Mouse (Mus musculus) left cerebral cortex, adult 8-10 months (tissue): ENCODE data around the gene Arhgap17. TPM values are rescaled to one million over a fixed set of nuclear protein-coding genes. Genes with fewer than 3 reads are reported as not detected.

ENCODE experiments used
- DNase-seq, 2 experiments: peaks; one replicate each; pipeline ENCODE4 v3.0.0; 2022; ENCODE audit warnings: low spot score in 2 of 2
- total RNA-seq, 4 experiments: library from RNA; stranded (reverse); gene quantifications; 2 replicates each; pipeline ENCODE4 v1.2.4; 2022

The Arhgap17 gene
- 10 to 100 TPM; 13.8 to 23.7 (median 20.0) TPM for total RNA-seq

DNA sequence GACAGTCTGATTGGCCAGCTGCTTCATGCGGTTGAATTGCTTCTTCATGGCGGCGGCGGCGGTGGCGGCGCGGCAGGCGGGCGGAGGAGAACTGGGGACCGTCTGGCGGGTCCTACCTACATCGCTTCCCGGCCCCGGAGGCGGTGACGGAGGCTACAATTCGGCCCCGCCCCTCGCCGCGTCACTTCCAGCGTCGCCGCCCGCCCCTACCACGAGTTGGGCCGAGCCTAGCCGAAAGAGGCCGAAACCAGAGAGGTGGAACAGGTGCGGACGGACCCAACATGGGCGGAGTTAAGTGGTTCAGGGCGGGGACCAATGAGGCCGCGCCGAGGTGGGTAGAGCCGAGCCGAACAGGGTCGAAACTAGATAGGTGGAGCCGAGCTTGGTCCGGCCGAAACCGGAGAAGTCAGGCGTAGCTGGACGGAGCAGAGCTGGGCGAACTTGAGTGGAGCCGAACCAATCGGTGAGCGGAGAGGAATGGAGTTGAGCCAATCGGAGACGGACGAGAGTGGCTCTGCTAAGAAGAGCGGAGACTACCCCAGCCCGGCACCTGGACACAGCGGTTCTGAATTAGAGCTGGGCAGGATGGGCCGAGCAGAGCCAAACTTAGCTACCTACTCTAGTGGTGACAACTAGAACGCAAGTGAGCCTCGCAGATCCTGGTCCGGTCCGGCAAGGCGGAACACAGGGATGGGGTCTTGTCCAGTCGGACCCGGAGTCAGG is at the start of gene Arhgap17, which contains the start of gene Lcmt1:
Arhgap17 (minus strand) TSS at position 157 of the 723 bp plus-strand sequence.
Lcmt1 (plus strand) TSS at position 26 of the 723 bp plus-strand sequence.
- DNase-seq, result peak; percentile 83 to 91

- no peak for DNase-seq
Observed at GRCm38 (mm10) chr7:123417661-123418060, 47.9 kb upstream of the Arhgap17 start.

DNA sequence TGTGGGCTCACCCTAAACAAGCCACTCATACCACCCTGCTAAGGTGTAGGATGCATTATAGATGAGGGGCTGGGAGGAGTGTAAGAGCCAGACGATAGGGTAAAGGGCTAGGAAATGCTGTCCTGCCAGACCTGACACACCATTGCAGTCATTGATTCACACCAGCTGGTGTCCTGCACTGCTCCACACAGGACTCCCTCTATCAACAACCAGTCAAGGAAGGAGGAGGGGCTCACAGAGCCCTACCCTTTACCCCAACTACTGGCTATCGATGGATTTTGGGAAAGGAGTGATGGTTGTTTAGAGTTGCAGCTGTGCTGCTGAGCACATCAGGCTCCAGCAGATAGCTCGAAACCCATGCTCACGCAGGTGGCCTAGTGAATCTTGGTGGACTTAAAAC is 47.1 kb upstream of the Arhgap17 start:
- DNase-seq, result no peak

GRCm38 (mm10) chr7:123412143-123412542 is 42.4 kb upstream of the Arhgap17 start:
- DNase-seq, result no peak

GRCm38 (mm10) chr7:123411109-123411508 is 41.4 kb upstream of the Arhgap17 start:
- DNase-seq, result peak; percentile 26 to 76

DNA sequence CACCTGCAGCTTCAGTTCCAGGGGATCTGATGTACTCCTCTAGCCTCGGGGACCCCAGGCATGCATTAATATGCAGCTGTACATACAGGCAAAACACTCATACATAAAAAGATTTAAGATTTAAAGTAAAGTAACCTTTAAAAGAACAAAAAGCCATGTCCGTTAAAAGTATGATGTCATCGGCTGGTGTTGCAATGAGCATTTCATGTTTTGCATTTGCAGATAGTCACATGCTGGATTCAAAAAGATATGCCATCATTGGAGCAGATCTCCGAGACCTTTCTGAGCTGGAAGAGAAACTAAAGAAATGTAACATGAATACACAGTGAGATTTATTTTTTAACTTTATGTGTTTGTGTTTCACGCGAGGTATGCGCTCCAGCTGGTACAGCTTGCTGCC is 40.8 kb upstream of the Arhgap17 start:
- no peak for DNase-seq

- DNase-seq, result no peak
Observed at GRCm38 (mm10) chr7:123406988-123407387, 37.3 kb upstream of the Arhgap17 start.

- no peak for DNase-seq
Observed at GRCm38 (mm10) chr7:123405619-123406018, 35.9 kb upstream of the Arhgap17 start.

DNA sequence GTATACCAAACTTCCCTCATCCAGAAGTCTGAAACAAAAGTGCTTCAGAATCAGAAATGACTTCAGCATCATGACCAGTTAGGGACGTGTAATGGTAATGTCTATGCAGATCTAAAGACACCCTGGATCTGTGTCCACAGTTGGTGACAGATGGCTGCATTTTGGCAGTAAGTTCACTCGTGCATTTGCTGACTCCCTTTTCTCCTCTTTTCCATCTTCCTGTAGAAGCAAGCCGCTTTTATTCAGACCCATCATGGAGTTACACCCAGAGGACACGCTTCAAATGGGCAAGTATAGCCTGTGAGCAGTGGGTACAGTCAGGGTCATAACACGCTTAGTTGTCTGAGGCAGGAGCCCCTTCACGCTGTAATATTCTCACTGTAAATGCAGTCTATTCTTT is 34.5 kb upstream of the Arhgap17 start:
- no peak for DNase-seq

DNA sequence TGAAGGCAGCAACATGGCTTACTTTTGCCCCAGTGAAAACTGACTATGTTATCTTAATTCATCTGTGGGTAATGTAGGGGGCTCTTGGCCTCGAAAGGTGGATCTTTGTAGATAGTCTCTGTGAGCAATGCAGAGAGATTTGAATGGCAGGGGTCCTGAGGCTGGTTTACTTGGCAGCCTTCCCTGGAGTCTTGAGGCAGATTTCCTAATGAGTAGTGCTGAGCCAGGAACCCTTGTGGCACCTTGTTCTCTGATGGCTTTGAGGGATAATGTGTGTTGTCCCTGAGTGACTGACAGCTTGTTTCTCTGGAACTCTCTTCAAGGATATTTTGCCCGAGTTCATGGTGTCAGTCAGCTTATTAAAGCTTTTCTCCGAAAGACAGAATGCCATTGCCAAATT is 31.4 kb upstream of the Arhgap17 start:
- no peak for DNase-seq

DNA sequence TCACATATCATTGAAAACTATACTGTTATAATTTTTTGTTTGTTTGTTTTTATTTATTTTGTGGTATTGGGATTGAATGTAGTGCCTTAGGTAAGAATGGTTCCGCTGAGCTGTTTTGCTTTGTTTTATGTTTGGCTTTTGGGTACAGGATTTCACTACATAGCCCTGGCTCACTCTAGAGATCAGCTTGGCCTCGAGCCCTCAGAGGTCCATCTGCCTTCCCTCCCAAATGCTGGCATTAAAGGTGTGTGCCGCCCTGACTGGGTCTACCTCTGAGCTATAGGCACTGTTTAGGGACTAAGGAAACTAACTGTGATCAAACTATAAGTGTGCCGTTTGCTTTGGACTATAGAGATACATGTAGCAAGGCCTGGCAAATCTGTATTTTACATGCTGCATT is 29.6 kb upstream of the Arhgap17 start:
- no peak for DNase-seq

GRCm38 (mm10) chr7:123398828-123399227 is 29.1 kb upstream of the Arhgap17 start:
- no peak for DNase-seq

- no peak for DNase-seq
Observed at GRCm38 (mm10) chr7:123397931-123398330, 28.2 kb upstream of the Arhgap17 start.

GRCm38 (mm10) chr7:123397369-123397768 is 27.7 kb upstream of the Arhgap17 start:
- no peak for DNase-seq

GRCm38 (mm10) chr7:123396900-123397299 is 27.2 kb upstream of the Arhgap17 start:
- no peak for DNase-seq

- no peak for DNase-seq
Observed at GRCm38 (mm10) chr7:123394271-123394670, 24.6 kb upstream of the Arhgap17 start.

GRCm38 (mm10) chr7:123389686-123390280 is 20.1 kb upstream of the Arhgap17 start:
- DNase-seq, result no peak

DNA sequence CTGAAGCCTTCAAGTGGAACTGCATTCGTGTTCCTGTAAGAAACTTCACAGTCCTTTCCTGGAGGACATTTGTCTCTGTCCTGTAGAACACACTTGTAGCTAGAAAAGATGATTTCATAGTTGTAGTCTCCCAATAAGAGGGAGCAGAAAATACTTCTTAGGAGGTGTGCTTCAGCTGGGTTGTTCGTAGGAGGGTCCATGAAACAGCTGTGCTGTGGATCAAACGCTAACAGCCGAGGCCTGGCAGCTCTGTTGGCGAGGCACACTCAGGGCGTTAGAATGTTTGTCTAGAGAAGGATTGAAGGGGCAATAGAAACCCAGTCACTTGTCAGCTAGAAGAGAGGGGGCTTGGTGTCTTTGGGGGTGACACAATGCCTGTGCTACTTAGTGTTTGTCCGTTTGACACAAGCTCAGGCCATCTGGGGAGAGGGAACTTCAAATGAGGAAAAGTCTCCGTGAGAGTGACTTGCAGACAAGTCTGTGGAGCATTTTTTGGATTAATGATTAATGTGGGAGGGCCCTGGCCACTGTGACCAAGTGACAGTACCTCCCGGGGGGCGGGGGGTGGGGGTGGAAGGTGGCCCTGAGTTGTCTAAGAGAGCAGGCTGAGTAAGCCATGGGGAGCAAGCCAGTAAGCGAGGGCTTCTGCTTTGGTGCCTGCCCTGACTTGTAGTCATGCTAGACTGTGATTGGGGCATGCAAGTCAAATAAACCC is 16.1 kb upstream of the Arhgap17 start:
- DNase-seq, result no peak

DNA sequence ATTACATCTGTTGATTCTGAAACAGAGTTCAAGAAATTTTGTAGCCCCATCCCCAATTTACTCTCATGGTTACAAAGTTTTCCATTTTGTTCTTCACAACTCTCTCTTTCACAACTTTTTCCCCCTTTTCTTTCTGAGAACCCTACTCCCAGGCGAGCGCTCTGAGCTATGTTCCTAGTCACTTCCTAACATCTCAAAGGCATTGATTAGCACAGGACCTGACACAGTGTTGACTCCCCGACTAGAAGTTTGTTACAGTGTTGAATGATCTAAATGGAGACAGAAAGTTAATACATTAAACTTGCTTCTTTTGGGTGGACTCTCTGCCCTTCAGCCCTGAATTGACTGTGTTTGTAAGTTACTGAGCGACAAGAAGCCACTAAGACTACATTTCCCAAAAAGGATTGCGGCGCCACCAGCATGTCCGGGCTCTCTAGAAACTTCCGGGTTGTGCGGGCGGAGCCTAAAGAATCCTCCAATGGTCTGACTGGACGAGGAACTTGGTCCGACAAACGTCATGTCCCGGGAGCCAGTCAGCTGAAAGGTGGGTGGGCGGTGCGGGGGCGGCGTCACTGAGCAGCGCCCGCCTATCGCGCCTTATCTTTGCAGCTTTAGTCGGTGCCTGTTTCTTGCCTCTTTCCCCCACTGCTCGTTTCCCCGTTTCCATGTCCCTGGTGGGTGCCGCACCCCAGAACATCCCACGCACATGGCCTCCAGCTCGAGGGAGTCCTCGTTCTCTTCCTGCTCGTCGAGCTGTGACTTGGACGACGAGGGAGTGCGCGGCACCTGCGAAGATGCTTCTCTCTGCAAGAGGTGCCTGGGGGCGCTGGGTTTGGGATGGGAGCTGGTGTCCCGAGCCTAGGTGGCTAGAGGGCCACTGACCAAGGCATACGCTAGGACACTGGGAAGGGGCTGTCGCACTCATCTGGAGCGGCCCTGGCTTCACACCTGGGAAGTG is 8.0 kb upstream of the Arhgap17 start:
- DNase-seq, result peak; percentile 85 to 97

- DNase-seq, result no peak
Observed at GRCm38 (mm10) chr7:123371501-123371900, 1.8 kb upstream of the Arhgap17 start.

DNA sequence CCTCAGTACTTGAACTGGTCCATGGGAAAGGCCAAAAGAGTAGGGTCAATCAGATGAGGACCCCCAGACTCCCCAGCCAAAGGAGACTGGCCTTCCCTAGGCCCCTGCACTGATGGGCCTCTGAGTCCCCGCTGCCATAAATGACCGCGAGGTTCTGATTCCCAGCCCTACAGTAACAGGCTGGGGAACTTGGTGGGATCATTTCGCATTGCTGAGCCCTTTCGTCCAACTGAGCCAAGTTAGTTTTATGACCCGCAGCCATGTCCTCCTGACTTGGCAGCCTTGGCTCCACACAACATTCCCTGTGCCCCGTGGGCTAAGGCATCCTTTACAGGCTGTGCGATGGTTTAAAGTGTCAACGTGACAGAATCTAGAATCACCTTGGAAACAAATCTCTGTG is 985 bp upstream of the Arhgap17 start:
- DNase-seq, result no peak
